Mouse (Mus musculus) cerebellum, postnatal 10 days (tissue): Measurements from ENCODE around the gene Igf2bp1.

Source experiments
- DNase-seq, 2 experiments: peaks; one replicate each; pipeline ENCODE4 v3.0.0; 2021; ENCODE audit warnings: mixed read lengths in 2 of 2

Gene Igf2bp1

DNA sequence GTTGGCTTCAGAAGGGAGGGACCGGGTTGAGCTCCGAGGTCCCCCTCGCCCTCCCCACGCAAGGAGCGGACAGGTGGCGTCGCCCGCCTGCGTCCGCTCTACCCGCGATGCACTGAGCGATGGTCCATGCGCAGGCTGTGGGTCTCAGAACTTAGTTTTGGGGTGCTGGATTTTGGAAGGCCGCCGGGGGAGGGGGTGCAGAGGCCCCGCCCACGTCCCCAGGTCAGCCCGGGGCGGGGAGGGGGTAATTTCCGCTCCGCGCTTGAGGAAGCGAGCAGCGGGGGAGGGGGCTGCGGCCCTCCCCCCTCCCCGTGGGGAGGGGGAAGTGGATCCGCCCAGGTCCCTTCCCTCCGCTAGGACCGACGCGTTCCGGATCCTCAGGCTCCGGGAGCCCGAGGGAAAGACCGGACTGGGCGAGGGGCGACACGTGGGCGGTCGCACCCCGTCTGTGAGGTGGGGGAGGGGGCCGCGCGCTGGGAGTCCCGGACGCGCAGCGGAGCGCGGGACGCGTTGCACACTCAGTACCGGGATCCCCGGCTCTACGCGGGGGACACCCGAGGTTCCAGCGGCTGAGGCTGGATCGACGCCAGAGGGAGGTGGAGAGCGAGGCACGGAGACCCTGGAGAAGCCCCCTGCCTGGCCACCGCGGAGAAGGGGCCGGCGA is 1.2 kb upstream of the Igf2bp1 start:
- peak; percentile 54 to 55 for DNase-seq

- peak in 1 of 2 experiments; percentile 49 for DNase-seq
Observed at GRCm38 (mm10) chr11:96006367-96006851, 669 bp upstream of the Igf2bp1 start.

DNA sequence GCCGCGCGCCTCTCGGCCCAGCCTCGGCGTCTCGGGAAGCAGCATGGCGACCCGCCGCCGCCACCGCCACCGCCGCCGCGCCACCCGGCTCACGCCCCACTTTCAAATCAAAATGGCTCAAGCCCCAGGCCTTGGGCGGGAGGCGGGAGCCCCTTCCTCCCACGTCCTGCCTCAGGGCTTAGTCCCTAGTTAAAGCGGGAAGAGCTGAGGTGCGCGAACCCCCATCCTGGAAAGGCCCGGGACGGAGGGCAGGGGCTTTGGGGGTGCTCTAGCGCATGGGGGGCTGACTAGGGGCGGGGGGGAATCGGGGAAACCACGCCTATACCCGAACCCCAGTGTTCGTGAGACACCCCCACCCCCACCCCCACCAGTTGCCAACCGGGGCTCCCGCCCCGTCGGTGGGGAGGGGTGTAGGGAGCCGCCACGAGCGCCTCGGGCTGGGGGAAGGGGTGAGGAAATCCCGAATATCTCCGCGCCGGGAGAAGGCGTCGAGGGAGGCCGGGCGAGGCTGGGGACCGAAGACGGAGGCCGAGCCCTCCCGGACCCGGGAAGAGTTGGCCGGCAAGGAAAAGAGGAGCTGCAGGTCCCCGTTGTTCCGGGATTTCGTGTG is 842 bp downstream of the Igf2bp1 start:
- peak; percentile 16 to 36 for DNase-seq

- DNase-seq, result peak; percentile 37 to 42
Observed at GRCm38 (mm10) chr11:96003969-96004792, 1.6 kb downstream of the Igf2bp1 start.

- DNase-seq, result no peak
Observed at GRCm38 (mm10) chr11:96003100-96003900, 2.4 kb downstream of the Igf2bp1 start.

GRCm38 (mm10) chr11:95994151-95994550 is 11.6 kb downstream of the Igf2bp1 start:
- no peak for DNase-seq

DNA sequence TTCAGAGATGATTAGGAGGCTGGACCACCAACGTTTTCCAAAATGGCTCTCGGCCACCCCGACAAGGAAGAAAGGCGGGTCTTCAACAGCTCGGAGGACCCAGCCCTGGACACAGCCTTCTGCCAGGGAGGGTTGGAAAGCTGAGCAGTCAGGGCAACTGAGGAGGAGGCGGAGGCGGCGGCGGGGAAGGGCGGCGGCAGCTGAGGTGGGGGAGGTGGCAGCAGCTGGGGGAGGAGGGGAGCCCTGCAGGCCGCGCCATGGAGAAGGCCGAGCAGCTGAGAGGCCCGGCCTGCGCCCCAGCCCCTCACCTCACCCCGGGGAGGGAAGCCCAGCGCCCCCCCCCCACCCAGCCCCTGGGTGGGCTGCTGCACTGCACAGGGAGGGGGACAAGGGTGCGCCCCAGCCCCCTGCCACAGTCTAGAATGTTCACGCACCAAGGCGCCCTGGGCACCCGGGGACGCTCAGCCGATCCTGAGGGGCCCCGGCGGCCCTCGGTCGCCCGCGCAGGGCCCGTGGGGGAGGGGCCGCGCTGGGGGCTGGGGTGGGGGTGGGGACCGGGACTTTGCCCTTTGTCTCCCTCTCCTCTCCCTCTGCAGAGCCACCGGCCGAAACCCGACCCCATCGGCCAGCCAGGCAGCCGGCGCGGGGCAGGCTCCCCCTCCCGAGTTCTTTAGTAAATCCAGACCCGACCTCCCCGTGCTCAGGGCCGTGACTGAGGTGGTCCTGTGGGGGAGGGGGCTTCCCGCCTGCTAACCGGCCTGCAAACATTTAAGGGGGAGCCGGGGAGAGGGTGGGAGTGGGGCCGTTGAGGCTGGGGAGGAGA is 14.6 kb downstream of the Igf2bp1 start:
- peak; percentile 50 to 61 for DNase-seq

GRCm38 (mm10) chr11:95990431-95990830 is 15.3 kb downstream of the Igf2bp1 start:
- no peak for DNase-seq

DNA sequence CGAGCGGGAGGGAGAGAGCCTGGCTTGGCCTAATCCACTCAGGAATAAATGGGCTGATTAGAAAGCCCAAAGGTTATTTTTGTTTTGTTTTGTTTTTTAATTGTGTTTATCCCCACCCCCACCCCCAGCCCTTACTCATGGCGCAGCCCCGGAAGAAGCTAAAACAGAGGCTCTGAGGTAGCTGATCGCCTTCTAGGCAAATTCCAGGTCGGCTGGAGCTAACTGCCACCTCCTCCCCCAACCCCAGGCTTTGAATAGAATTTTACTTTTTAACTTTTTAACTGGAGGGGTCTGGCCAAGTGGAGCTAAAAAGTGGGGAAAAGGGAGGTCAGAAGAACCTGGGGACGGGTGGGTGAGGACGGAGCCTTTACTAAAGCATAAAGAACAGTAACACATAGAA is 15.9 kb downstream of the Igf2bp1 start:
- no peak for DNase-seq

GRCm38 (mm10) chr11:95988533-95988932 is 17.2 kb downstream of the Igf2bp1 start:
- peak; percentile 72 to 78 for DNase-seq

- DNase-seq, result no peak
Observed at GRCm38 (mm10) chr11:95987854-95988447, 17.8 kb downstream of the Igf2bp1 start.

DNA sequence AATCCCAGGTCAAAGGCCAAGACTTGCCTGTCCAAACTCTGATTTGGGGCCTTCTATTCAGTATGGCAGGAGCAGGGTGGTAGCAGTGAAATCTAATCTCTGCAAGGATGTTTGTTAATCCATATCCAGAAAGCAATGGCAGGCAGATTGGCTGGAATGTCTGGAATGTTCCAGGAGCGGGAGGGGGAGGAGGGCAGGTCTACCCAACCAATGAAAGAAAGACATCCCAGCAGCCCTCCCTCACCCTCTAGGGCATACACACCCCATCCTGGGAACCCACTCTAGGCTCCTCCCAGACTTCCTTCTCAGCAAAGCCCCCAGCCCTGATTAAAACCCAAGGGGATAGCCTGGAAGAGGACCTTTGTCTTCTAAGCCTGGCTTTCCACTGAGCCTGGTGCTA is 23.3 kb downstream of the Igf2bp1 start:
- no peak for DNase-seq

DNA sequence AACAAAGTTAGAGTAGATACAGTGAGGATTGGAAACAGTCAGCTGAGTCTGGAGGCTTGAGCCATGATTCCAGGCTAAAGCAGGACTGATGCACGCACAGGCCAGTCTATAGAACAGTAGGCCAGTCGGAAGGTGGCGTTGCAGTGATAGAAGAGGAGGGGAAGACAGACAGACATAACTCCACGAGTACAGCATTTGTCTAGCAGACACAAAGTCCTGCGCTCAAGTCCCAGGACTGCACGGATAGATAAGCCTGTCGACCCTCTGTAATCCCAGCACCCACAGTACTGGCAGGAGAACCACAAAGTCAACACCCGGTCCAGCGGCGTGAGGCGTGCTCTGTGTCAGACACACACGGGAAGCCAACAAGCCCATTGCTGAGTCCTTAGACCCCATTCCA is 23.9 kb downstream of the Igf2bp1 start:
- DNase-seq, result no peak

GRCm38 (mm10) chr11:95980762-95981418 is 24.9 kb downstream of the Igf2bp1 start:
- peak; percentile 70 to 72 for DNase-seq

DNA sequence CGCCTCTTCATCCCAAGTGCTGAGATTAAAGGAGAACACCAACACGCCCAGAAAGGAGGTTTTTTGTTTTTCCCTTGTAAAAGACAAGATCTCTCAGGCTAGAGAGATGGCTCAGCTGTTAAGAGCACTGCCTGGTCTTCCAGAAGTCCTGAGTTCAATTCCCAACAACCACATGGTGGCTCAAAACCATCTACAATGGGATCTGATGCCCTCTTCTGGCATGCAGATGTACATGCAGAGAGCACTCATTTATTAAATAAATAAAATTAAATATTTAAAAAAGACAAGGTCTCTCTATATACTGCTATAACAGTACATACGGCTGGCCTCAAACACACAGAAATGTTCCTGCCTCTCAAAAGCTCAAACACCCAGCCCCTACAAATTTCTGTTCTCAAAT is 27.3 kb downstream of the Igf2bp1 start:
- no peak for DNase-seq

- no peak for DNase-seq
Observed at GRCm38 (mm10) chr11:95976290-95976689, 29.4 kb downstream of the Igf2bp1 start.

GRCm38 (mm10) chr11:95975694-95976093 is 30.0 kb downstream of the Igf2bp1 start:
- no peak for DNase-seq

- DNase-seq, result no peak
Observed at GRCm38 (mm10) chr11:95973187-95973586, 32.6 kb downstream of the Igf2bp1 start.

GRCm38 (mm10) chr11:95963304-95963703 is 42.4 kb downstream of the Igf2bp1 start:
- DNase-seq, result peak; percentile 64 to 68

GRCm38 (mm10) chr11:95959152-95959551 is 46.6 kb downstream of the Igf2bp1 start:
- DNase-seq, result peak in 1 of 2 experiments; percentile 15

DNA sequence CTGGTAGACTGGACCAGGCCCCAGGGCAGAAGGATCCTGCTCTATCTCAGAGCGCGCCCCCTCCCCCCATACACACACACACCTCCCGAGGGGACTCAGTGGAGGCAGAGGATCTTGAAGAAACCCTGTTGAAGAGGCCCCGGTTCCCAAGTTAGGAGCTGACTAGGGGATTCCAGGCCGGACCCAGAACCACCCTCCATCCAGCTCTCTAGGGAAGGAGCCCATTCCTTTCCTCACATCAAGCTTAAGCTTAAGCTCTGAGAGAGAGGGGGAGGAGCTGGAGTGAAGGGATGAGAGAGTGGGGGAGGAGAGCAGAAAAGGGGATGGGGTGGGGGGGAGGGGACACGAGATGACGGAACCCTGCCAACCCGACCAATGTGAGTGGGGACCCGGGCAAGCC is 47.5 kb downstream of the Igf2bp1 start:
- DNase-seq, result no peak
